Mouse (Mus musculus): ENCODE measurements around the gene Hoxa11. TPM values are rescaled to one million over a fixed set of nuclear protein-coding genes. Genes with fewer than 3 reads are reported as not detected.

The Hoxa11 gene
- polyA plus RNA-seq, 1 experiment, result not detected

DNA sequence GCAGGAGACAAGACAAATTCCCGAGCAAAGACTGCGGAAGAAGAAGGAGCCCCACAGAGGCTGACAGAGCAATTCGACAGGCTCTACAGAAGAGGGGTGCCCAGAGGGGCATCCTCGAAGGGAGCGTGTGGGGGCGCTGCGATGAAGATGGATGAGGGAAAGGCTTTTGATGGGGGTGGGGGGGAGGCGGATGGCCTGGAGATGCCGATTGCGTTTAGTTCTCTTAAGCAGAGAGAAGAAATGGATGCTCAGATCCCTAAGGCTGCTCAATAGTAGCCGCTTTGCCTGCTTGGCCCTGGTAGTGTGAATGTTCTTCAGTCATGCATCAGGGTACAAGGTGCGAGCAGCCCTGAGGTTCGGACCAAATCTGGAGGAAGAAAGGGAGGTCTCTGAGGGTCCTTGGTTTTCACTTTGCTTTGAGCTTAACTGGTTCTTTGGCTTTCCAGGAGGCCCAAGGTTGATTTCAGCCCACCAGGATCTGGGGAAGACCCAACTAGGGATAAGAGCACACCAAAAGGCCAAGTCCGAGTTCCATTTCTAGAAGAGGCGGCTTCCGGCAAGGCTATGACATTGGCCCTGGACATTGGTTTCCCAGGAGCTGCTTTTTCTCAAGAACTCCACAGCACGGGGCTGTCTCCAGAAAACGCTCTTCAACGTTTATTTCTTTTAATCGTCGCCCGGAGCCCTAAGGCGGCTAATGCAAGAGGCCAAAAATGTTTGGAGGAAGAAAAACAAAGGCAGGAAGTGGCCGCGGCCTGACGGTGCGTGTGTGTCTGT, 3.2 kb upstream of the Hoxa11 start:
- Histone ChIP-seq H3K27ac (ENCODE audit: control insufficient read depth, insufficient read depth, low read length) (no peak overlapping the region), H3K27me3 (ENCODE audit: control insufficient read depth, insufficient read depth, low read length) (peaks cover 66% of the 10 kb centered on the region), H3K36me3 (ENCODE audit: control insufficient read depth, insufficient read depth, low read length) (no peaks in the 10 kb centered on the region), H3K4me3 (ENCODE audit: control insufficient read depth, insufficient read depth, low read length) (no peak overlapping the region), H3K4me1 (replicated peaks; ENCODE audit: control insufficient read depth, insufficient read depth, low read length) (peaks cover 16% of the 10 kb centered on the region)
- 8% methylated on average over 27 of the region's 27 CpGs for WGBS
- TF ChIP-seq CTCF (IDR thresholded peaks at IDR 0.05; ENCODE audit: borderline replicate concordance, control insufficient read depth, extremely low read depth, insufficient read depth, low read length, poor library complexity) (no peak), POLR2A (IDR thresholded peaks at IDR 0.05; ENCODE audit: control insufficient read depth, extremely low read depth, insufficient read depth, low read length, poor library complexity) (no peak)
- no peak for DNase-seq

- no peak for DNase-seq
- Histone ChIP-seq H3K27ac (ENCODE audit: control insufficient read depth, insufficient read depth, low read length) (no peak overlapping the region), H3K4me1 (replicated peaks; ENCODE audit: control insufficient read depth, insufficient read depth, low read length) (peaks cover 16% of the 10 kb centered on the region), H3K36me3 (ENCODE audit: control insufficient read depth, insufficient read depth, low read length) (no peaks in the 10 kb centered on the region), H3K27me3 (ENCODE audit: control insufficient read depth, insufficient read depth, low read length) (peaks cover 68% of the 10 kb centered on the region), H3K4me3 (ENCODE audit: control insufficient read depth, insufficient read depth, low read length) (no peak overlapping the region)
- TF ChIP-seq POLR2A (IDR thresholded peaks at IDR 0.05; ENCODE audit: control insufficient read depth, extremely low read depth, insufficient read depth, low read length, poor library complexity), result no peak
- no peak for TF ChIP-seq CTCF (IDR thresholded peaks at IDR 0.05; ENCODE audit: borderline replicate concordance, control insufficient read depth, extremely low read depth, insufficient read depth, low read length, poor library complexity)
- WGBS, result 7% methylated on average over 23 of the region's 23 CpGs
Observed at GRCm38 (mm10) chr6:52247766-52248637, 2.4 kb upstream of the Hoxa11 start.

GRCm38 (mm10) chr6:52246916-52247315, 1.3 kb upstream of the Hoxa11 start:
- peaks cover 61% of the 10 kb centered on the region for H3K27me3 ChIP-seq (ENCODE audit: control insufficient read depth, insufficient read depth, low read length)
- H3K36me3 ChIP-seq (ENCODE audit: control insufficient read depth, insufficient read depth, low read length), result no peaks in the 10 kb centered on the region
- TF ChIP-seq CTCF (IDR thresholded peaks at IDR 0.05; ENCODE audit: borderline replicate concordance, control insufficient read depth, extremely low read depth, insufficient read depth, low read length, poor library complexity), result no peak
- WGBS, result 8% methylated on average over 3 of the region's 3 CpGs
- H3K27ac ChIP-seq (ENCODE audit: control insufficient read depth, insufficient read depth, low read length), result no peak overlapping the region
- no peak for DNase-seq
- H3K4me3 ChIP-seq (ENCODE audit: control insufficient read depth, insufficient read depth, low read length), result no peak overlapping the region
- H3K4me1 ChIP-seq (replicated peaks; ENCODE audit: control insufficient read depth, insufficient read depth, low read length), result peaks cover 16% of the 10 kb centered on the region

- H3K4me1 ChIP-seq (replicated peaks; ENCODE audit: control insufficient read depth, insufficient read depth, low read length), result peaks cover 16% of the 10 kb centered on the region
- H3K27ac ChIP-seq (ENCODE audit: control insufficient read depth, insufficient read depth, low read length), result no peak overlapping the region
- TF ChIP-seq POLR2A (IDR thresholded peaks at IDR 0.05; ENCODE audit: control insufficient read depth, extremely low read depth, insufficient read depth, low read length, poor library complexity) (no peak), CTCF (IDR thresholded peaks at IDR 0.05; ENCODE audit: borderline replicate concordance, control insufficient read depth, extremely low read depth, insufficient read depth, low read length, poor library complexity) (no peak)
- no peaks in the 10 kb centered on the region for H3K36me3 ChIP-seq (ENCODE audit: control insufficient read depth, insufficient read depth, low read length)
- under 1% methylated on average over 26 of the region's 26 CpGs for WGBS
- peaks cover 62% of the 10 kb centered on the region for H3K27me3 ChIP-seq (ENCODE audit: control insufficient read depth, insufficient read depth, low read length)
- DNase-seq, result no peak
- no peak overlapping the region for H3K4me3 ChIP-seq (ENCODE audit: control insufficient read depth, insufficient read depth, low read length)
Observed at GRCm38 (mm10) chr6:52246403-52246803, 793 bp upstream of the Hoxa11 start.

DNA sequence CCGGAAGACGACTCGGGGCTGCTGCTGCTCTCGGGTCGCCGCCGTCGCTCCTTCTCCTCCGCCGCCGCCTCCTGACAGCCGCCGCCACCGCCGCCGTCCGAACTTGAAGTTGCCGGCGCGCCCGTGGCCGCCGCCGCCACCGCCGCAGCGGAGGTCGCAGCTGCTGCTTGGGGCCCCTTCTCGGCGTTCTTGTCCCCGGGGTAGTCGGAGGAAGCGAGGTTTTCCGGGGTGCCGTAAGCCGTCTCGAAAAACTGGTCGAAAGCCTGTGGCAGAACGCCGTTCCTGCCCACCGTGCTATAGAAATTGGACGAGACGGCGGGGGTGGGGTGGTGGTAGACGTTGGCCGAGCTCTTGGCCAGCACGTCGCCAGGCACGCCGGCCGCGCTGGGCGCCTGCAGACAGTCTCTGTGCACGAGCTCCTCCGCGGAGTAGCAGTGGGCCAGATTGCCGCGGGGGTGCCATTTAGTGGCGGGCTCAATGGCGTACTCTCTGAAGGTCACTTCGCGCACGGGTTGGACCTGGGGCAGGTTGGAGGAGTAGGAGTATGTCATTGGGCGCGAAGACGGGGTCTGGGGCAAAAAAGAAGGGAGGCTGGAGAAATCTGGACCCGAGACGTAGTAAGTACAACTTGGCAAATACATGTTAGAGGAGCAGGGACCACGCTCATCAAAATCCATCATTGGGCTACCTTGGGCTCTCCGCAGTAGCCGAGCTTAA, 412 bp downstream of the Hoxa11 start:
- Histone ChIP-seq H3K27ac (ENCODE audit: control insufficient read depth, insufficient read depth, low read length) (no peak overlapping the region), H3K4me1 (replicated peaks; ENCODE audit: control insufficient read depth, insufficient read depth, low read length) (peaks cover 16% of the 10 kb centered on the region), H3K4me3 (ENCODE audit: control insufficient read depth, insufficient read depth, low read length) (no peak overlapping the region), H3K36me3 (ENCODE audit: control insufficient read depth, insufficient read depth, low read length) (no peaks in the 10 kb centered on the region), H3K27me3 (ENCODE audit: control insufficient read depth, insufficient read depth, low read length) (peaks cover 72% of the 10 kb centered on the region)
- 3% methylated on average over 71 of the region's 71 CpGs for WGBS
- TF ChIP-seq POLR2A (IDR thresholded peaks at IDR 0.05; ENCODE audit: control insufficient read depth, extremely low read depth, insufficient read depth, low read length, poor library complexity) (no peak), CTCF (IDR thresholded peaks at IDR 0.05; ENCODE audit: borderline replicate concordance, control insufficient read depth, extremely low read depth, insufficient read depth, low read length, poor library complexity) (no peak)
- no peak for DNase-seq

GRCm38 (mm10) chr6:52244471-52245039, 1.1 kb downstream of the Hoxa11 start:
- Histone ChIP-seq H3K27ac (ENCODE audit: control insufficient read depth, insufficient read depth, low read length) (no peak overlapping the region), H3K27me3 (ENCODE audit: control insufficient read depth, insufficient read depth, low read length) (peaks cover 72% of the 10 kb centered on the region), H3K4me3 (ENCODE audit: control insufficient read depth, insufficient read depth, low read length) (no peak overlapping the region), H3K36me3 (ENCODE audit: control insufficient read depth, insufficient read depth, low read length) (no peaks in the 10 kb centered on the region), H3K4me1 (replicated peaks; ENCODE audit: control insufficient read depth, insufficient read depth, low read length) (peaks cover 16% of the 10 kb centered on the region)
- WGBS, result 8% methylated on average over 23 of the region's 23 CpGs
- DNase-seq, result no peak
- TF ChIP-seq CTCF (IDR thresholded peaks at IDR 0.05; ENCODE audit: borderline replicate concordance, control insufficient read depth, extremely low read depth, insufficient read depth, low read length, poor library complexity) (no peak), POLR2A (IDR thresholded peaks at IDR 0.05; ENCODE audit: control insufficient read depth, extremely low read depth, insufficient read depth, low read length, poor library complexity) (no peak)

Data from thymus, adult 2 months (tissue).